Mouse (Mus musculus) spleen, postnatal 10 days (tissue): ENCODE data around the gene Ppp6c.
"Not testable (repeated sequence)": the region's sequence is repeated elsewhere in the genome, so short reads cannot be mapped to it uniquely, and the experiment has no call there.

Source experiments
- DNase-seq, 2 experiments: peaks; one replicate each; pipeline ENCODE4 v3.0.0; 2021 to 2022; ENCODE audit warnings: low spot score in 2 of 2

The Ppp6c gene

DNA sequence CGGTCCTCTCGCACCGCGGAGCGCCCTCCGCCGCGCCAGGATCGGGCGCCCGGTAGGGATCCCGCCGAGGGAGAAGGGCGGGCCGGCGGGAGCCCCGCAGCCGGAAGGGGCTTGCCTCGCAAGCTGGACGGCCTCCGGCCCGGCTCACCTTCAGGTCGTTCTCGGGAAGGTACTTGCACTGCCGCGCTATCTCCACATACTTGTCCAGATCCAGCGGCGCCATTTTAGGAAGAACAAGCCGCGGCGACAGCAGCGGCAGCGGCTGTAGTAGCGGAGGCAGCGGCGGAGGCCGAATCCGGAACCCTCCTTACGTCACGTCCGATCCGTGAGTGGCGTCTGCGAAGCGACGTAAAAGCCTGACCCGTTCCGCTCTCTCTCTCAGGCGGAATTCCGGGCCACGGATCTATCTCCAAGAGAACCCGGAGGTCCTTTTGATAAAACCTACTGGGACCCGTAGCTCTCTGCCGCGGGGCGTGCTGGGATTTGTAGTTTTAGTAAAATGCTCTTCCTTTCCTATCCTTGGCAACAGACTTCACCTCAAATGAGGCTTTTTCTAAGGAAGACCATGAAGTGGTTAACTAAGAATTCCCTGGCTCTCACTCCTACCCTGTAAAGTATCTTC is at the start of gene Ppp6c:
TSS of gene Ppp6c (minus strand) at position 433 of the 622 bp plus-strand sequence.
- DNase-seq = peak; percentile 82 to 93

DNA sequence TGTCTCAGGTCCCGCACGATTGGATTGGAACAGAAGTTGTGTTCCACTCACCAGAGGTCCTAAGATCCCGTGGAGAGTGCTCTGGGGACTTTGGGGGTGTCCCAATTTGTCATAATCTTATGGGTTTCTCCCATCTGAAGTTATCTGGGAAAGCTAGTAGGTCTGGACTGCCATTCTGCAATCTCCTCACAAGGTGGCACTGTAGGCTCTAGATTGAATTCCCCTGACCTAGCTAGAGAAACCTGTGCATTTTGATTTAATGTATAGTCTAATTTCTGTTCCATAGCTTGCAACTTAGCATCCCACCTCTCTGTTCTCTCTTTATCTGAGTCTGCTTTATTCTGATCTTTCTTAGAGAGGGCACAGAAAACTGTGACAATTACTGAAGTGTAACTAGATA is 42.1 kb upstream of the Ppp6c start:
- peak in 1 of 2 experiments; percentile 43 for DNase-seq

DNA sequence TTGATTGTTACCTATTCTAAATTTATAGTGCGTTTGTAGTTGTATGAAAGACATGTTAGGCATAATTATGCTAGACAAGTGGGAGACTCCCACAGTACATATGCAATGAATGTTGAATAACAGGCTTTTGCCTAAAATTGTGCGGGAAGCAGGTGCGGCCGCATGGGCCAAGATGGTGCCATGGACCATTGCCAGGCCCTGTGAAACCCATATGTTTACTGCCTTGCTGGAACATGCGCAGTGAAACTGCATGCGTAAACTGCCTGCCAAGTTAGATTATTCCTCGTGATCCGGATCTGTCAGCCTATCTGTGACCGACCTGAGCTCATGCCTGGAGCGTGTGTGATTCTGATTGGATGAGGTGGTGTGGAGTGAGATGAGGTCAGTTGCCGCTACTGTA is 26.0 kb upstream of the Ppp6c start:
- not testable (repeated sequence) for DNase-seq

DNA sequence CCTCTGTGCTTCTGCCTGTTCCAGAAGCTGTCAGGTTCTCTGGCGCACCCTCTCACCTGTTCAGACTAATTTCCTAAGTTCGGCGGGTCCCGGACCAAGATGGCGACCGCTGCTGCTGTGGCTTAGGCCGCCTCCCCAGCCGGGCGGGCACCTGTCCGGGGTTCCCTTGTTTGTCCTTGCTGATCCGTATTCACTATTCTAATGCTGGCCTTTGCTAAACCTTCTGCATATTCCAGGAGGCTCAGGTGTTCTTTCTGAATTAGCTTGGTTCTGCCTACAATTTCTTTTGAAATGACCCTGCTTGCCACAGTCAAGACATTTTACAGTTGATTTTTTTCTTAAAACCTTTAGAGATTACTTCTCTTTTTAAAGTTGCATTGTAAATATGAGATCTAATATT is 20.6 kb upstream of the Ppp6c start:
- DNase-seq = not testable (repeated sequence)

DNA sequence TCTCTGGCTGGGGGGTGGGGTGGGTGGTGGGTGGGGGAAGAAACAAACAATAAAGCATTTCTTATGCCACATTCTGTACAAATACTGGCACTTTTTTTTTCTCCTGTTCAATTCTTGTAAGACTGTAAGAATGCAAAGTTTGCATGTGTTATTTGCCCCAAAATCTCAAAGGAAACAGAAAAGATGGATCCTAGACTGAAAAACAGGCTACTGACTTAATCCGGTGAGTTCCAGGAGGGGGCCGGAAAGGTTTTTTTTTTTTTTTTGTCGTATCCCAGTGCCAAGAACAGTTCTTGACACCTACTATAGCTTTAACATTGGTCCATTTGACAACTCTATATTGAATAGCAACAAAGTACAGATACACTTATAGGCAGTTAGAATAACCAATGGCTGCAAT is 480 bp upstream of the Ppp6c start:
- no peak for DNase-seq

DNA sequence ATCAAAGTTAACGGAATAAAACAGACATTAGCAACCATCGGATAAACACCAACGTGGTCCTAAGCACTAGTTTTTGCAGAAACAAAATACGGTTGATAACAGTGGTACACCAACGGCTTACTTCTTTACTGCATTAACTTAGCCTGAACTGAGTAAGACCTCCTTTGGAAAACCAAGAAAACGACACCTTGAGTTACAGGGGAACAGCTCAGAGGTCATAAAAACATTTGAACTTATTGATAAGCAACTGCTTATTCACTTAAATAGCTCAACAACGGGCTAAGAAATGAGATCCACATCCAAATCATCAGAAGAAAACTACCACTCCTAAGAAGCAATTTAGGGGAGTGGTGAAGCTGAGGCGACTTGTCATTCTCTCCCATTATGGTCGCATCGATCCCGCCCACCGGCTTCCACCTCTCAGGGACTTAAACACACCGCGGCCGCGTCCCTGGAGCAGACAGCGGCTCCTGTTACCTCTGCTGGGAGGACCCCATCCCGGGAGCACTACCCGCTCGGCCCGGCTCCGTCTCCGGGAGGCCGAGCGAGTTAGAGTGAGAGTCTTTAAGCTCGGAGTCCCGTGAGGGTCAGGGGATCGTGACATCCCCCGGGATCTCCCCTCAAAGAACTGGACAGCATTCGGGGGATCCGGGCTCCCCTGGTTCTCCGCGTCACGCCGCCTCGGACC is 776 bp downstream of the Ppp6c start:
- DNase-seq = peak in 1 of 2 experiments; percentile 59

DNA sequence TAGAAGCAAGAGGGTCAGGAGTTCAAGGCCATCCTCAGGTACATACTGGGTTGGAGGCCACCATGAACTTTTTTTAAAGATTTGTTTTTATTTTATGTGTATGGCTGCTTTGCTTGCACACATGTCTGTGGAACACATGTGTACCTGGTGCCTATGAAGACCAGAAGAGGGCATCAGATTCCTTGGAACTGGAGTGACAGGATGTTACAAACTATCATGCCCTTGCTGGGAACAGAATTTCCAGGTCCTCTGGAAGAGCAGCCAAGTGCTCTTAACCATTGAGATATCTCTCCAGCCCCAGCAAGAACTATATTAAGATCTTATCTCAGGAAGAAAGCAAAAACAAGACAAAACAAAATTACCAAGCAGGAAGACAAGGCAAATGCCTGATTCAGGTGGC is 1.6 kb downstream of the Ppp6c start:
- DNase-seq = no peak

DNA sequence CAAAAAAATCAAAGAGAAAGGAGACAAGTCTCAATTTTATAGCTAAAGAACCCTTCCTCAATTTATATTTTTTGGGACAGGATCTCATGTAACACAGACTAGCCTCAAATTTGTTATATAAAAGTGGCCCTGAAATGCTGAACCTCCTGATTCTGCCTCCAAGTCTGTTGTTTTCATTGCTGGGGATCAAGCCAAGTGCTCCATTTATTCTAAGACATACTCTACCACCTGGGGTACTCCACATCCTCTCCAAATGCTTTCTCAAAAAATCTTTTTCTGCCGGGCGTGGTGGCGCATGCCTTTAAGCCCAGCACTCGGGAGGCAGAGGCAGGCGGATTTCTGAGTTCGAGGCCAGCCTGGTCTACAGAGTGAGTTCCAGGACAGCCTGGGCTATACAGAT is 6.2 kb downstream of the Ppp6c start:
- no peak for DNase-seq

DNA sequence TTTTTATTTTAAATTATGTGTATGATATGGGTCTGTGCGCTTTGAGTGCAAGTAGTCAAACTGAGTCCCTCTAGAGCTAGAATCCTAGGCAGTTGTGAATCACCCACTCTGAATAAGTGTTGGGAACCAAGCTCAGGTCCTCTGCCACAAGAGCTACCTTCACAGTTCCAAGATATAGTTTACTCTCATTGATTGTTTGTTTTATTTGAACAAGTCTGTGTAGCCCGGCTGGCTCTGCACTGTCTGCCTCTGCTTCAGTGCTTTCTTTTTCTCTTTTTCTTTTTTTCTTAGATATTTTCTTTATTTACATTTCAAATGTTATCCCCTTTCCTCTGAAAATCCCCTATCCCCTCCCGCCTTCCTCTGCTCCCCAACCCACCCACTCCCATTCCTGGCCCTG is 7.2 kb downstream of the Ppp6c start:
- DNase-seq = no peak

DNA sequence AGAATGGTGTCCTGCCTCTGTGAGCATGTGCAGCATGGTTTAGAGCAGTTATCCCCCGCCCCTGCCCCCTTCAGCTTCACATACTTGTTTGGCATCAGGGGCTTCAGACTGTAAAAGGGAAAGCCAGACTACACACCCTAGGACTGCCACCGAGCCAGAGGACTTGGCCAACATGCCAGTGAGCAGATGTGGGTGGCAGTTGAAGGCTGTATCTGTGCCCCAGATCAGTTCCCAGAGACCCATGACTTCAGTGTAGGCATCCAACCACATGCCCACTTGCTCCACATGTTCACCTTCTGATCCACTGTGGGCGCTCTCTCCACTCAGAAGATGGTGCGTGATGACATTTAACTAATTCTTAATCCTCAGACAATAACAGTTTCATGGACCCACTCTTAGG is 9.1 kb downstream of the Ppp6c start:
- no peak for DNase-seq

DNA sequence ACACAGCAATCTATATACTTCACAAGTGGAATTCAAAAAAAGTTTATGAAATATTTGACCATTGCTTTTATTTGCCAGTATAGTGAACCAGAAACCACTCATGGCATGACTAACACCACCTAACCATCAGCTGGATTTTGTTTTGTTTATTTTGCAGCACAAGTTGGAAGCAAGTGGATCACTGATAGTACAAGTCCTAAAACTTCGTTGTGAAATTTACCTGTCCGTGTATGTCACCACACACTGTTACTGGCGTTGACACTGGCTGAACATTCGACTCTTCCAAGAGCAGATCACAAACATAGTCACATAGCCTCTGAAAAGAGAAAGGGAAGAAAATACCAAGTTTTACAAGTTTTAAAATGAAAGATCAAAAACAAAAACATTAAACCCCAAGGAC is 15.5 kb downstream of the Ppp6c start:
- DNase-seq = no peak

DNA sequence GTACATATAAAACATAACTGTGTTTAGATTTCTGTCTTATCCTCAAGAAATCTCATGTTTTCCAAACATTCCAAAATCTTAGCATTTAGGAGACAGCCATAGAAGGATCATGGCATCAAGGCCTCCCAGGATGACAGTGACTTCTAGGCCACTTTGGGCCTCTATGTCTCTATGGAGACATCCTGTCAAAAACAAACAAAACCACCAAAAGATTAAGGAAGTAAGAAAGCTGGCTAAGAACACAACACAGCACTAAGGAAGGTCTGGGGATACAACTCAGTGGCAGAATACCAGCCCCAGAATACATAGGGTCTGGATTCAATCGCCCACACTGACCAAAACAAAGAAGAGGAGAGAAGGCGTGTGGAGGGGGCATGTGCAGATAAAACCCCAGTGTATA is 22.9 kb downstream of the Ppp6c start:
- no peak for DNase-seq

DNA sequence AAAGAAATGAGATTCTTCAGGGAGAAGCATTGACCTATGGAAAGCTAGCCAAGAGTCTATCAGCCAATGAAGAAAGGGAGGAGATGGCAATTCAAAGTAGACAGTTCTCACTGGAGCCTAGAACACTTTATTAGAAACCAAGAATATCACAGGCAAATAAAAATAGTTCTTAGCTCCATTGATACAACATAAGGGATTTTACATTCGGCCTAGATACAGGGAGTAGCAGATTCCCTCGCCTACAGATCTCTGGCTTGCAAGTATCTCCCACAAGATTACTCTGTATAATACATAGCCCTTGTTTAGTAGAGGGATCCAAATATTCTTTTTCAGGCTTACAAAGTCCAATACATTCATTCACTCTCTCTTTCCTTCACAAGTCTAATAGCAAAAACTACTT is 31.4 kb downstream of the Ppp6c start:
- no peak for DNase-seq

DNA sequence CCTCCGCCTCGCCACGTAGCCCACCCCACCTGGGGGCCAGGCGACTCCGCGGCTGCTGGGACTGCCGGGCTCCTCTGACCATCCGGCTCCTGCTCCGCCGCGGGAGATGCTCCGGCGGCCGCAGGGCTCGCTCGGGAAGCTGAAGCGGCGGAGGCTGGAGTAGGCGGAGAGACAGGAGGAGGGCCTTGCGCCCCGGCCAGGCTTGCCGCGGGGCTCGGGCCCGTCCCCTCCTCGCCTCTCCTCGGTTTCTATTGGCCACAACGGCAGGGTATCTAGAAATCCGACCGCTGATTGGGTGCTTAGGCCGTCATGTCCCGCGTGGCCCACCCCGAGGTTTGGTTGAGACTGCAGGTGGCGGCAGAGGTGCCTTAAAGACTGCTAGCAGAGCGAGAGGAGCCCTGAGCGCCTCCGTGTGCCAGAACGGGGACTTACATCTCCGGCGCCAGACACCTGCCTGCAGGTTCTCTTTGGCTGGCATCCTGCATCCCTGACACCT is 35.6 kb downstream of the Ppp6c start, which contains the start of gene Scai:
TSS of gene Scai (minus strand) at position 174 of the 496 bp plus-strand sequence.
- peak; percentile 92 to 97 for DNase-seq

DNA sequence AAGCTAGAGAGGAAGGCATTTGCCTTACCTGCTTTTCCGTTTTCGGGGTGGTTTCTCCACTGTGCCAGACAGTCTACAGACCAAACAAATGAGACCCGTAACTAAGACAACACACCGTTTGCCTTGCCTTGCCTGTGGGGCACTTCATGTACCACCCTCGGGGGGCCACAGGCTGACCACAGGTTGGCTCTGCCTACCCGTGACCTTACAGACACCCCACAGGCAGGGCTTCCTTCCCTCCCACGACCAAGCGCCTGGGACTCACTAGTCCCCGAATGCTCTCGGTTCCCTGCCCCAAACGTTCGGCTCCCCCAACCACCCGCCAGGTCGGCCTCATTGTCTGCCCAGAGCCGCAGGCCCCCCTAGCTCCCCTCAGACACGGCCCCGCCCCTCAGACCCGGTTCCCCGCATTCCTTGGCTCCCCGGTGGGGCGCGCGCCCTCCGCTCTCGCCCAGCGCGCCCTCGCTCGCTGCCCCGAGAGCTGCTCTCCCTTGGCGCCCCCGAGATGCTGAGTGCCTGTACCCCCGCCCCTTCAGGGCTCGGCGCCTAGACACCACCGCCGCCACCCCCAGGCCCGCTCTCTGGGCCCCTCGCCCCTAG is 36.2 kb downstream of the Ppp6c start:
- DNase-seq = peak; percentile 62 to 68

DNA sequence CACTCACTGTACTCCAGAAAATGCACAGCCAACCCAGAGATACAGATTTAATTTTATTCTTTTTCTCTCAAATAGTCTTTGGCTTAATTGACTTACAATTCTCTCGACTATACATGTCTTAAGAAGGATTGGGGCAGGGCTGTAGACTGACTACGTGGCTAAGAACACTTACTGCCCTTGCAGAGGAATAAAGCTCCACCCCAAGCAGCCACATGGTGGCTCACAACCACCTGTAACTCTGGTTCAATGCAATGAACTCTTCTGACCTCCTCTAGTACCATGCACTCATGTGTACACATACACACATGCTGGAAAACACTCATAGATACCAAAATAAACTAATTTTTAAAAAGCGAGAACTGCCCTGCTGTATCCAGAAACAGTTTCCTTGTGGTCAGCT is 40.3 kb downstream of the Ppp6c start:
- no peak for DNase-seq

DNA sequence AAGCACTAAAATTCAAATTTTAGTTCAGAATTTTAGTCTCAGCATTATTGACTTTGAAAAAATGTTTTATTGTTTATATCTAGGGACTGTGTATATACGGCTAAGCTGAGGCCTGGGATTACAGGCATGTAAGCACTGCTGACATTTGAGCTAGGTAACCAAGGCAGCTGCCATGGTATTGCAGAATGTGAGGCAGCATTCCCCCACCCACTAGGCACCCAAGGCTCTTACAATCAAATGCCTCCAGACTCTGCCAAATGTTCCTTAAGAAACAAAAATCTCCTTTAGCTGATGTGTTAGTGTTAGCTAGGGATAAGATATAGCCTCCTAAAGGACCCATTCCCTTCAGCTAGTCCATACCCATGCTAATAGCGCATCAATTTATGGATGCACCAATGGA is 42.7 kb downstream of the Ppp6c start:
- DNase-seq = no peak

DNA sequence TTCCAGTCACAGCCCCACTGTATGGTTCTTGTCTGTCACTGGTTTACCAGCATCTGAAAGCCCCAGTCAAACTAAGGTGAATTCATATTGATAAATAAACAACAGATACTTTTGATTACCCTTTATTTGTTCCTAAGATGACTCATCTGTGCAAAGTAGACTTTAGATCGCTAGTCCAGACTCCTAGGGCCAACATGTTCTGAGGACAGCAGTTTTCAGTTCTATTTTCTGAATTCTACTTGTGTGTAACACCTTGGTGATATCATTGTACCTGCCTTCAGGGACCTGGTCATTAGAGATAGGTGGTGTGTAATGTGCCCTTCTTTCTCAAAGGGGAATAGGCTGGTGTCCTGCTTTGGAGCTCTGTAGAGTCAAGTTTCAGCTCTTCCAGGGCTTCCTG is 65.3 kb downstream of the Ppp6c start:
- DNase-seq = no peak

DNA sequence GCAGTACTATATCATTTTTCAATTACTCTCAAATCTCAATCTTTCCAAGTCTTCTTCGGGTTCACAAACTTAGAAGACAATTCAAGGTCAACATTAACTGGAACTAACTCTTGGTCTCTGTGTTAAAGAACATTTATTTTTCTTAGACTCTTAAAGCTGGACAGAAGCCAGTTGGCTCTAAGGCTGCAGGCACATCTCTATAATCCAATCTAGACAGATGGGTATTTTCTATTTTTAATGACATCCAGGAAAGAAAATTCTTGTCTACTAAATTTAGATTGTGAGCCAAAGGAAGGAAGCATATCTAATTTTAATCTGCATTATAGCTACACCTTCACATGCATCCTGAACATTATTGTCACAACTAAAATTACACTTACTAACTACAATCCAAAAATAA is 68.3 kb downstream of the Ppp6c start:
- no peak for DNase-seq

DNA sequence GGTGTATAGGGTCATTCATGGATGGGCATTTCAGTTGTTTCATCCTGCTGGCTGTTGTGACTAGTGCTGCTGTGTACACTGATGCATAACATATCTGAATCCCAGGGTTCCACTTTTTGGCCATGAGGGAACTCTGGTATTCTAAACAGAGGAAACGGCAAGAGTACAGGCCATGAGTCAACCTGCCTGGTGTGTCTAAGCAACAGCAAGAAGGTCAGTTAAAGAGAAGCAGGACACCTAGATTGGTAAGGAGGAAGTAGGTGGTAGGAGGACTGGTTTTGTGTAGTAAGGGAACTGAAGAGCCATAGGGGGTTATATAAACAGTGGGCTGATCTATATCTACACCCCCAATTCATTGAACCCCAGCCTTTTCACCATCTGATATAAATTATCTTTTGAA is 69.4 kb downstream of the Ppp6c start:
- DNase-seq = no peak

DNA sequence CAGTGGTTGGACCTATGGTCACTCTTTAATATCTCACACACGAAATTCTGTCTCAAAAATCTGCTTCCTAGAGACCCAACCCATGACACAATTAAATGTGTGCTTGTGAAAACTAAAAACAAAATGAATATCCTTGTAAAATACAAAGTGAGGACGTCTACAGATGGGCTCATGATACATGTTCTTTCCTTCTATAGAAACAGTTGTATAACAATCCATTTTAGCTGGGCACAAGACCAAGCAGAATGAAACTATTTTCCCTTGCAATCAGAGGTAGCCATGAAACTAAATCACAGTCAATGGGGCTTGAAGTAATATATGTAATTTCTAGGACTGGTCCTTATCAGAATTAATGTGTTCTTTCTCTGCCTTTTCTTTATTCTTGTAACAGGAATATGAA is 75.3 kb downstream of the Ppp6c start:
- DNase-seq = no peak

DNA sequence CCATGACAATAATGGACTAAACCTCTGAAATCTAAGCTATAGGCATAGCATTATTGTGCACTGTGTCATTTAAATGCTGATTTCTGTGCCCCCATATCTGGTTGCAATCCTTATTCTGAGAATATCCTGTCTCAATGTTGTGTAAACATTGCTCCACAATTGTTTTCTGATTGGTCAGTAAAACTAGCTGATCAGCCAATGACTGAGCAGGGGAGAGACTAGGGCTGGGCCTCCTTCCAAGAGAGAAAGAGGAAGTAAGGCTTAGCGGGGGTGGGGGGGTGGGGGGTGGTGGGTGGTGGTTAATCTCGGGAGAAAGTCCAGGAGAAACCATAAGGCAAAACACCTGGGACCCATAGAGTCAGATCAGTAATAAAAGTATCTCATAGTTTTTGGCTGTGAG is 78.2 kb downstream of the Ppp6c start:
- DNase-seq = no peak

DNA sequence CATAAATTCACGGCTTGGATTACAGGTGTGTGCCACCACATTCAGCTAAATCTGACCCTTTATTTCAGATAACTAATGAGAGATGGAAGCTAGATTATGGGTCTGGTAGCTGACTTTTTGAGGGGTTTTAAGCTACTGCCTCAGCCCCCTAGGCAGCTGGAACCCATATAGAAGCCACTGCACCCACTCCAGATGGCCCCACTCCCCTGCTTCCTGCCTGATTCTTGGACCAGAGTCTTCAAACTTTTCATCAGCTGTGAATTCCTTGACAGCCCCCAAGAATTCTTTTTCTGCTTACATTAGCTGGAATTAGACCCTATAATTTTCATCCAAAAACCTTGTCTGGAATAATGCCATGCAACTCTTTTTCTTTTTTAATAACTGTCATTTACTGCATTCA is 79.8 kb downstream of the Ppp6c start:
- no peak for DNase-seq
